Mouse (Mus musculus) NIH3T3 (cell line): ENCODE results near the gene Vmn2r114.
"Not testable (repeated sequence)": the region's sequence is repeated elsewhere in the genome, so short reads cannot be mapped to it uniquely, and the experiment has no call there.

ENCODE experiments used
- DNase-seq: peaks from one replicate; pipeline ENCODE4 v3.0.0-alpha.2; 2012; ENCODE audit warnings: low read depth

Vmn2r114 gene

GRCm38 (mm10) chr17:23312437-23312836 lies at the start of gene Vmn2r114:
Gene Vmn2r114, minus strand, starts transcription at chr17:23312537.
- not testable (repeated sequence) for DNase-seq

- no peak for DNase-seq
Measured at GRCm38 (mm10) chr17:23351644-23352043, 39.3 kb upstream of the Vmn2r114 start.

GRCm38 (mm10) chr17:23343441-23343840 lies 31.1 kb upstream of the Vmn2r114 start, which contains the start of gene Vmn2r115:
Gene Vmn2r115, plus strand, starts transcription at chr17:23343741.
- not testable (repeated sequence) for DNase-seq

- DNase-seq = no peak
Measured at GRCm38 (mm10) chr17:23330657-23331056, 18.3 kb upstream of the Vmn2r114 start.
